Mouse (Mus musculus): ENCODE measurements around the gene Dclk1.

Dclk1 gene

GRCm38 (mm10) chr3:55411547-55411946 is 169.4 kb downstream of the Dclk1 start:
- peak; percentile 2 for DNase-seq

GRCm38 (mm10) chr3:55415527-55415950 is 173.4 kb downstream of the Dclk1 start:
- peak; percentile 33 for DNase-seq

- DNase-seq: no peak
Measured at GRCm38 (mm10) chr3:55418845-55419244, 176.7 kb downstream of the Dclk1 start.

GRCm38 (mm10) chr3:55419334-55419733 is 177.2 kb downstream of the Dclk1 start:
- no peak for DNase-seq

GRCm38 (mm10) chr3:55420436-55421083 is 178.4 kb downstream of the Dclk1 start:
- DNase-seq: no peak

- DNase-seq: no peak
Measured at GRCm38 (mm10) chr3:55423640-55424397, 181.7 kb downstream of the Dclk1 start.

- no peak for DNase-seq
Measured at GRCm38 (mm10) chr3:55430022-55430549, 187.9 kb downstream of the Dclk1 start.

GRCm38 (mm10) chr3:55431223-55431622 is 189.1 kb downstream of the Dclk1 start:
- no peak for DNase-seq

- DNase-seq: no peak
Measured at GRCm38 (mm10) chr3:55434276-55434675, 192.1 kb downstream of the Dclk1 start.

- no peak for DNase-seq
Measured at GRCm38 (mm10) chr3:55438824-55439446, 196.8 kb downstream of the Dclk1 start.

- DNase-seq: no peak
Measured at GRCm38 (mm10) chr3:55440342-55440741, 198.2 kb downstream of the Dclk1 start.

GRCm38 (mm10) chr3:55442012-55442645 is 200.0 kb downstream of the Dclk1 start:
- no peak for DNase-seq

GRCm38 (mm10) chr3:55443271-55443670 is 201.1 kb downstream of the Dclk1 start:
- no peak for DNase-seq

- DNase-seq: no peak
Measured at GRCm38 (mm10) chr3:55443725-55444124, 201.6 kb downstream of the Dclk1 start.

- DNase-seq: no peak
Measured at GRCm38 (mm10) chr3:55446681-55447080, 204.5 kb downstream of the Dclk1 start.

GRCm38 (mm10) chr3:55447486-55448460 is 205.6 kb downstream of the Dclk1 start:
- DNase-seq: no peak

GRCm38 (mm10) chr3:55449148-55449547 is 207.0 kb downstream of the Dclk1 start:
- DNase-seq: no peak

GRCm38 (mm10) chr3:55451035-55451434 is 208.9 kb downstream of the Dclk1 start:
- DNase-seq: no peak

- no peak for DNase-seq
Measured at GRCm38 (mm10) chr3:55451877-55452276, 209.7 kb downstream of the Dclk1 start.

- DNase-seq: no peak
Measured at GRCm38 (mm10) chr3:55452464-55452863, 210.3 kb downstream of the Dclk1 start.

GRCm38 (mm10) chr3:55461092-55461491 is 218.9 kb downstream of the Dclk1 start:
- no peak for DNase-seq
